Mouse (Mus musculus) neutrophil, adult 5-6 weeks (primary cell): ENCODE measurements around the gene Cpxm1. TPM values are rescaled to one million over a fixed set of nuclear protein-coding genes. Genes with fewer than 3 reads are reported as not detected.
"Not testable (repeated sequence)": the region's sequence is repeated elsewhere in the genome, so short reads cannot be mapped to it uniquely, and the experiment has no call there.

Experiments used
- ATAC-seq: fragments of 151-379, 151-347 bp; 2 replicates; pipeline ENCODE4 v1.8.0; 2017; ENCODE audit warnings: mild to moderate bottlenecking, moderate TSS enrichment; ENCODE audit not compliant: insufficient number of reproducible peaks, poor library complexity, low FRiP score, severe bottlenecking; ENCODE audit errors: extremely low read depth
- total RNA-seq: library from RNA; stranded (forward); fragments of 200-1000 nt; gene quantifications from 2 replicates; pipeline ENCODE4 v1.2.3, GENCODE M21; 2017

Cpxm1 gene
- total RNA-seq, 1 experiment from 2014 or later, result not detected

DNA sequence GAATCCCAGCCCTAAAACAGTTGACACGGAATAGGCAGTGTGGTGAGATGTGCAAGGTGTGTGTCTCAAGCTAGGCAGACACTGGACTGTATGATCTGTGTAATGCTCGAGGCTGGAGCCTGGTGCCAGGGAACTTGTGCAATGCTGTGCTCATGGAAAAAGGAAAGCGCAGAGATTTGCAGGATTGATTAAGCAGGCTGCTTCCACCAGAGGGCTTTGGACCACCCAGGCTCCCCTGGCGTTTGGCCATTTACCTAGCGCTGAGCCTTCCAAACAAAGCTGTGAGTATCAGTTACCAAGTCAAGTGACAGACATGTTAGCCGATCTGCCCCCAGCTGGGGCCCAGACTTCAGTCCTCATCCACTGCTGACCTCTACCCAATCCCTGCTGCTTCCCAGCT, 10.8 kb upstream of the Cpxm1 start:
- ATAC-seq, result no peak

DNA sequence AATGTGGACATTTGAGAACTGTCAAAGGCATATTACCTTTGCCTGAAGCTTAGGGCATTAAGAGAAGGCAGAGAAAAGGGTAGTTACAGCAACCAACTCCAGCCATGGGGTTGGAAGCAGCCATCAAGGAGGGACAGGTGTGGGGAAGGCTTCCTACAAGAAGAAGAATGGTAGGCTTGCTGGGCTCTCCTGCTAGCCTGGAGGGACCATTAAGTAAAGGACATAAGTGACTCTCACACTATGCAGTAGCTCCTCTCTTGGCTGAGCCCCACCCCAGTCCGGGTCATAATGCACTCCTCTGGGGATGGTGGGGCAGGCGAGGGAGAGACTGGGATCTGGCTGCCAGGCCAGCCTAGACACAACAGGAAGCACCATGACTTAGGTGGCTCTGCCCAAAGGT, 8.8 kb upstream of the Cpxm1 start, which contains the start of gene Tmem239:
TSS of gene Tmem239 (plus strand) at position 301 of the 400 bp plus-strand sequence.
- no peak for ATAC-seq

- ATAC-seq, result no peak
These were observed 7.6 kb upstream of the Cpxm1 start, which contains the start of the genes Gm28372 and 1700020A23Rik for GRCm38 (mm10) chr2:130404939-130405338. TSS of gene Gm28372 (plus strand) at chr2:130405239. TSS of gene 1700020A23Rik (plus strand) at chr2:130405259.

GRCm38 (mm10) chr2:130401891-130402290, 4.5 kb upstream of the Cpxm1 start:
- no peak for ATAC-seq

DNA sequence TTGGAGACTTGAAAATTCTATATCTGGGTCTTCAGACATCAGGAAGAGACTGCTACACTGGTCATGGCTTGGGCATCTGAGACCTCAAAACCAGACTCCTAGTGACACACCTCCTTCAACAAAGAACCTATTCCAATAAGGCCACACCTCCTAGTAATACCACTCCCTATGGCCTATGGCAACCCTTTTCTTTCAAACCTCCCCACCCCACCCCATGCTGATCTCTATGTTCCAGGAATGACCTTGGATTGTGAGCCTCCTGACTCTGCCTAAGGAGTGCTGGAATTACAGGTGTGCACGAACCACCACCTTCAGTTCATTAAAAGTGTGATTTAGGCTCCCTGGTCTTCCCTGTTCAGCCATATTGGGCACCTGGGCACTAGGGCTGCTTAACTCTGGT, 2.7 kb upstream of the Cpxm1 start:
- ATAC-seq, result no peak

DNA sequence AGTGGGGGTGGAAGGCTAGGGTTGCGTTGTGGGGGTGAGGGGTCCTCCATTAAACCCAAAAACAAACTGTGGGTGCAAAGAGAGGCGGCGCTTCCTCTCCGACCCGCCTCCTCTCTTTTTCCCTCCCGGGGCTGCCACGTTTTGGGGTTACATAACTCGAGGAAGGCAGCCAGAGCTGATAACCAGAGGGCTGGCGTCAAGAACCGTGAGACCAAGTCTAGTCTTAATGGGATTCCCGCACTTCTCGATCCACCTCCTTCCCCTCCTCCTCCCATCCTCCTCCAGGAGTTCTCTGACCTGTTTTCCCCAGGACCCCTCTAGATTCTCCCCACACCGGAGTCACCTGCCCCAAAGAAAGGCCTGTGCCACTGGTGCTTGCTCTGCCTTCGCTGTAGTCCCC, 717 bp upstream of the Cpxm1 start:
- ATAC-seq, result no peak

- no peak for ATAC-seq
These were observed 1.7 kb downstream of the Cpxm1 start for GRCm38 (mm10) chr2:130395696-130396095.

DNA sequence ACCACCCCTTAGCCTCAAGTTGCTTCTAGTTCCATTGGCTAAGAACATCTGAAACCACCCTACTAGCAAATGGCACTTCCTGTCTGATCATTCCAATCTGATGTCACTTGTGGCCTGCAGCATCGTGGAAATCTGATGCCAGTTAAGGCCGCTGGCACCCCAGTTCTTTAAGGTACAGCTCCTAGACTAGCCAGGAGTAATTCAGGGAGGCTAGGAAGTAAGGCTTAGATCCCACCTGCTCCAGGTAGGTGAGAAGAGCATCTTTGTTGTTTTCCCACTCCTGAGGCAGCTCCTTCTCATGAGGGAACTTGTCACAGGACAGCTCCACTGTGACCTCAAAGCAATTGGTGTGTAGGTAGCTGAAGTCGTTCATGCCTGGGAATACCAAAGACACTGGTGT, 4.5 kb downstream of the Cpxm1 start:
- ATAC-seq, result no peak

- ATAC-seq, result no peak
These were observed 6.3 kb downstream of the Cpxm1 start for GRCm38 (mm10) chr2:130390993-130391625.

GRCm38 (mm10) chr2:130388796-130389195, 8.6 kb downstream of the Cpxm1 start:
- no peak for ATAC-seq

DNA sequence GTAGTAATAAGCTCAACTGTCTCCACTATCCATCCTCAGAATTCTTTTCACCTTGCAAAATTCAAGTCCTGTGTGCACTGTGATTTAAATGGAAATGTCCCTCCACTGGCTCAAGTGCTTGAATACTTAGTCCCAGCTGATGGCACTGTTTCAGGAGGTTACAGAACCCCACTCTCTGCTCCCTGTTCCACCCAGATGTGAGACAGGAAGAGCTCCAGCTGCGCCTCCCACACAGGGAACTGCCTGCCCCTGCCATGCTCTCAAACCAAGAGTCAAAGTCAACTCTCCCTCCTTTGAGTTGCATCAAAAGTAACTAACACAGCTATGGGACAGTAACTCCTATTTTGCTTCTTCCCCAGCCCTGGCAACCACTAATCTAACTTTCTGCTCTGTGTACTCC, 11.2 kb downstream of the Cpxm1 start:
- no peak for ATAC-seq

- no peak for ATAC-seq
These were observed 13.5 kb downstream of the Cpxm1 start for GRCm38 (mm10) chr2:130383895-130384294.

DNA sequence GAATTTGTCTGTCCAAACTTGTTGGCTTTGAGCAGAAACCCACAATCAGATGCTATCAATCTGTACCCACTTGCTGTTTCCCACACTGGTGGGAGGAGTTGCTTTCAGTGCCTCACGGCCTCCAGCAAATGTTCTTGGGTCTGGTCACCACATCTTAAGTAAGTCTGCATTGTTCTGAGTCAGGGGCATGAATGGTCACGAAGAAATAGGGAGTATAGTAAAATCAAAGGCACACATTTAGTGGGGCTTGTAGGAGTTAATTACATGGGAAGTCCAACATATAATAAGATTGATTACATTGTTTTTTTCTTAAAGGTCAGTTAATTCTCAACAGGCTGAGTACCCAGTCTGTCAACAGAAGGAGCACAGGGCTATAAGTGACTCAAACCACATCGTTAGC, 14.2 kb downstream of the Cpxm1 start:
- ATAC-seq, result no peak

DNA sequence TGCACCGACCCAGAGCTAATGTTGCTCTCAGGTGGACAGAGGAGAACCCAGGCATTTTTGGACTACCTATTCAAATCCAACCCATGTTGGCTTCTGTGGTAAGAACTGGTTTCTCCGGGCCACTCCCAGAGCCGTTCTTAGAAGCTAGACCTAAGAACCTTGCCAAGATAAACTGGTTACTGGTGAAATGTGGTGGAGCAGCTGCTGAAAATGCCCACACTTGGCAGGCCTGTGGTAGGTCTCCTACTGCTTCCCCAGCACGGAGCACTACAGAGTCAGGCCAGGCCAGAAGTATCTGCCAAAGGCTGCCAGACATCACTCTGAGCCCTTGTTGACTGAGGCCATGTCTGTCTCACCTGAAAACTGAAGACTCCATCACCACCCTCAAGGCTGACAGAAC, 22.4 kb downstream of the Cpxm1 start:
- ATAC-seq, result no peak

GRCm38 (mm10) chr2:130373026-130373425, 24.3 kb downstream of the Cpxm1 start:
- ATAC-seq, result not testable (repeated sequence)

DNA sequence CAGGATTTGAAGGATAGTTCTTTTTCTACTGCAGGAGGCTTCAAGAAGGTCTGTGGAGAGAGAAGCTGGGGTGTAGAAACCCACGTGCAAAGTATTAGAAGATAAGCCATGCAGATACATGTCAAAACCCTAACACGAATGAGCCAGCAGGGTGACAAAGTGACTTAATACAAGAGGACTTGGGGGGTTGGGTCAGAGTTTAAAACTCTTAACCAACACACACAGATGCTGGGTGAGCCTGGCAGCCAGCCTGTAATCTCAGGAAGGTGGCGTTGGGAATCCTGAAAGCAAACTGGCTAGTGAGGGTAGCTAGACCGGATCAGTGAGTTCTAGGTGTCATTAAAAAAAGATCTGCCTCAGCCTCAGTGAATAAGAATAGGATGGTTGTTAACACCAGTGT, 30.0 kb downstream of the Cpxm1 start:
- ATAC-seq, result no peak

DNA sequence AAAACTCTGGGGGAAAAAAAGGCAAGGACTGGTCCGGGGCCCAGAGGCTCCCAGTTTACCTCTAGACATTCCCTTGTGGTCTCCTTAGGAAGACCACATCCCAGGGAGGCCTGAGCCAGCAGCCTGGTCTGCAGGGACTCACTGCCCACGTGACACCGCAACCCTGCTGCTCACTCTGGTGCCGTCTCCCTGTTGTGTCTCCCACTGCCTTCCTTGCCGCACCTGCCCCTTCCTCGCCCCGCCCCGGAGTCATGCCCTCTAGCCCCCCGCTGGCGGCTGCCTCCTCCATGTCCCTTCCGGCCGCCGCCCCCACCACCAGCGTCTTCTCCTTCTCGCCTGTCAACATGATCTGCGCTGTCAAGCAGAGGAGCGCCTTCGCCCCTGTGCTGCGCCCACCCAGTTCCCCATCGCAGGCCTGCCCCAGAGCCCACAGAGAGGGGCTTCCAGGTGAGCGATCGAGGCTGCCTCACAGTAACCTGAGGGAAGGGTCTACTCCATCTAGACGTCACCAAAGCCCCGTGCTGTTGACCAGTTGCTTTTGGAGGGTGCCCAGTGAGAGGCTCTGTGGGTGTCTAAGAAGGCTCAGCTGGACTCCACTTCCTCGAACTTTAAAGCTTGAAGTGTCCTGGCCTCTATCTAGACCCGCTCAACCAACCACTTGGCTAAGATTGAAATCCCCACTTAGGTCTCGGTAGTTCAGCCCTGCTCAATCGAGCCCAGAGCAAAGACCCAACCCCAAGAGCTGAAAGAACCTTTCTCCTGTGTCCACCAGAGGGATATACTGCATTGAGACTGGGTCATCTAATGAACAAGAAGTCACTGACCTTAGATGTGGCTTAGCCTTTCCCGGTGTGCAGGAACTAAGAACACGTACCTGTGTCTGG, 31.9 kb downstream of the Cpxm1 start:
- ATAC-seq, result no peak

DNA sequence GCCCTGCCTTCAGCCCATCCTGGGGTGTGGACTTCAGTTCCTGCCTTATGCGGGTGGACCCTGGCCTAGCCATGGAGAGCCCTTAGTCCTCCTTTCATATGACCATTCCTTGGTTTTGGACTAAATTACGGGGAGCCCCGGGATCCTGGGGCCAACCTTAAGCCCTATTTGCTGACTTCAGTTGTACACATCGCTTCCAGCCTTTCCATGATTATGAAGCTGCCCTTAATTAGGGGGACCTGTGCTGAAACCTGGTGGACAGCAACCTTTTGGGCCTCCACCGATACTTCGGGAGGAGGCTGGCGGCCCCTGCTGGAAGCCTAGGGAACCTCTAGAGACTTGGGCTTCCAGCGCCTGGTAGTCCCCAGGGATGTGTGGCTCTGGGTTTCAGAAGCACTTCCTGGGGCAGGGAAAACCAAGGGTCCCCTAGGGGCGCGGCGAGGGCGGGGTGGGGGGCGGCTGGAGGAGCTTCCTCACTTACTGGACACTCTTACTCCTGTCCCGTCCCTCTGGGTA, 34.8 kb downstream of the Cpxm1 start:
- ATAC-seq, result no peak

DNA sequence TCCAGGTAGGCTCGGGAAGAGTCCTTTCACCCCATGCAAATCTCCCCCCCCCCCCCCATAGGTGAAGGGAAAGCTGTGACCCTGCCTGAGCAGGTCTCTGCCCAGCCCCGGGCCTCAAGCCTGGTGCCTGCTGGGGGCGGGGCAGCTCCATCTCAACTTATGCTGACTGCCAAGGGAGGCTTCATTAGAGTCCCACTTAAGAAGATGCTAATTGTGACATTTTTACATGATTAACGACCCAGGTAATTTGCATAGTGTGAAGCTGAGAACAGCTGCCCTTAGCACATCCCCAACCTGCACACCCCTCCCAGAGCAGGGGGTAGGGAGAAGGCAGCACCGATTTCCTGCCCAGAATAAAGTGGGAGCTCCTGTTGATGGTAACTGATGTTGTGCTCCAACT, 38.5 kb downstream of the Cpxm1 start:
- ATAC-seq, result no peak

DNA sequence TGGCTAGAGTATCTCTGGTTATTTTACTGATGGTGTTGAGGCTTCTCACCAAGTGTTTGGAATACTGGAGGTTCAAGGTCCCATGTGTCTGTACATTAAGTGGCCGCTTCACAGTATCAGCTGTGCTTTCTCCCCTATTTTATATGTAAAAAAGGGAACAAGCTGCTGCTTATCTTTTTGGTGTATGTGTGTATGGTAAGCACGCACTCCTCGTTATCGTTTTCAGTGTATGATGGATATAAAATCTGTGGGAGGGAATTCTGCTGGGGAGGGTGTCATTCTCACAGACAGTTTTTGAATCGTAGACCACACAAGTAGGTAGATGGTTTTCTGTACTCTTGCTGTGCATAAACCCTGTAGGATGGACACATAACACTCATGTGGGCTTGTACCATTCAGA, 39.8 kb downstream of the Cpxm1 start:
- no peak for ATAC-seq
